Mouse (Mus musculus): Measurements from ENCODE around the gene Cenpt.
A peak's percentile ranks its signal among the peaks of the same experiment; 100 is the strongest.

DNA sequence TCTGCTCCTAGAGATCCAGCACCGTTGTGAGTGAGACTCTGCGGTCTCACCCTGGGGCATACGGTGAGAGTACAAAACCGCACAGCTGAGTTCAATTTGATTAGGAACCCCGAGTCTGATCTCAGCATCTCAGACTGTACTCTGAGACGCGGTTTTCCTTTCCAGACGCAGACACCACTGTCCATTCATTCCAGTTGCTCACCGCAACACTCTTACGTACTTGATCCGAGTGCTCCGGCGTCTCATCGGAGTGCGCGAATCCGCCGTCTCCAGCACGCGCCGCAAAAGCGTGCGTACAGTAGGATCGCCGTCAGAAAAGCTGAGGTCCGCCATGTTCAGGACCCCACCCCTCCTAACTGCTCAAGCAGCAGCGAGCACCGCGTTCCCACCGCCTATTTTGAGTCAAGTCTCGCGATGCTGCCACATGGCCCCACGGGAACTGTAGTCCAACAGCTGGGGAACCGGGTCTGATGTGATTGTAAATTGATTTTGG is 1.4 kb downstream of the Cenpt start:
- TF ChIP-seq CTCF (IDR thresholded peaks at IDR 0.05; ENCODE audit: control insufficient read depth, insufficient read depth, insufficient replicate concordance, low read depth, low read length): no peak
- TF ChIP-seq POLR2A (IDR thresholded peaks at IDR 0.05; ENCODE audit: control insufficient read depth, low read depth, low read length): peak; percentile 96

Data from testis, adult 2 months (tissue).